Mouse (Mus musculus) small intestine, adult 2 months (tissue): Measurements from ENCODE around the gene Rassf4. TPM values are rescaled to one million over a fixed set of nuclear protein-coding genes. Genes with fewer than 3 reads are reported as not detected.

Experiments used
- H3K27ac ChIP-seq: fragments of 200-500 bp; 2 replicates; pipeline ENCODE4 v1.5.1; 2012; ENCODE audit warnings: low read depth, low read length, control low read depth, inconsistent platforms; ENCODE audit not compliant: insufficient read depth
- H3K27me3 ChIP-seq: fragments of 200-500 bp; 2 replicates; pipeline ENCODE4 v1.6.1; 2012; ENCODE audit warnings: mild to moderate bottlenecking, moderate library complexity, low read length, inconsistent platforms; ENCODE audit not compliant: control insufficient read depth, insufficient read depth
- H3K36me3 ChIP-seq: fragments of 200-500 bp; 2 replicates; pipeline ENCODE4 v1.6.1; 2012; ENCODE audit warnings: mild to moderate bottlenecking, low read length, control low read depth, inconsistent platforms; ENCODE audit not compliant: control insufficient read depth, insufficient read depth
- H3K4me1 ChIP-seq: fragments of 200-500 bp; 2 replicates; pipeline ENCODE4 v1.6.1; 2012; ENCODE audit warnings: low read length, inconsistent platforms, mixed read lengths; ENCODE audit not compliant: control insufficient read depth, insufficient read depth, insufficient read length
- H3K4me3 ChIP-seq: fragments of 200-500 bp; 2 replicates; pipeline ENCODE4 v1.5.1; 2012; ENCODE audit warnings: low read depth, mild to moderate bottlenecking, control low read depth, inconsistent platforms, low read length, moderate library complexity
- CTCF ChIP-seq: fragments of 200-500 bp; IDR thresholded peaks from 2 replicates; pipeline ENCODE4 v1.5.1; 2012; ENCODE audit warnings: low read depth, mild to moderate bottlenecking, control low read depth, inconsistent platforms, low read length, moderate library complexity, mixed read lengths; ENCODE audit not compliant: insufficient replicate concordance, insufficient read length; ENCODE audit errors: extremely low read depth
- POLR2A ChIP-seq: fragments of 200-500 bp; IDR thresholded peaks from 2 replicates; pipeline ENCODE4 v1.6.1; 2012; ENCODE audit warnings: low read depth, mild to moderate bottlenecking, control low read depth, inconsistent platforms, low read length, moderate library complexity
- WGBS: fragments of 180-500 bp; shearing (Covaris S2); methylation state at CpG from one replicate; pipeline ENCODE4 v1.1.7; 2018; 5-methylcytosine and 5-hydroxymethylcytosine counted together
- polyA plus RNA-seq: library from polyadenylated mRNA; depleted of rRNA; stranded (reverse); fragments of >200 nt; gene quantifications from 2 replicates; pipeline ENCODE4 v1.2.3, GENCODE M21; 2012

The Rassf4 gene
- polyA plus RNA-seq, 1 experiment, result 4.4 TPM

DNA sequence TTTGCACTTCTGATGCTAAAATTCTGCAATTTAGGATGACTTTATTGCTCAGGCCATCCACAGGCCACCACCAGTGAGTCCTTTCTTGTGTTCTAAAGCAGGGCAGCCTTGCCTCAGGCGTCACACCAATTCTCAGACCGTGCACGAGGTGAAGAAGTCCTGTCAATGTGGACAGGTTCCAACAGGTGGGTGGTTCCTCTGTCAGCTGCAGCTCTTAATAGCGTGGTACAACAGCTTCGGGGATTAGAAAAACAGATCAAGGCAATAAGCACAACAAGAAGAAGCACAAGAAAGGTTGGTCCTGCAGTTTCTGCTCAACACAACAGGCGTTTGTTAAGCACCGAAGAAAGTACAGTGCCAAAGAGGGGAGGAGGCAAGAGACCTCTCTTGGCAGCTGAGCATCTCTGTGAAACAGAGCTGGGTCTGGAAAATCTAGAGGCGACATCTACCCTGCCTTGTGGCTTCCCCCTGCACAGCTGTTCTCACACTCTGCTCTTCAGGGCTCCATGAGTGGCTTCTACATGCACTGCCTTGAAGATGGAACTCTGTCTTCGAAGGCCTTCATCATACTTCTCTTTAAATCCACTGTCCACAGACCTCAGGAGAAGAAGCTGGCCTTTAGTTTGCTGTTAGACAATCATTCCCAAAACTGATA is 37.0 kb downstream of the Rassf4 start:
- no peak for TF ChIP-seq CTCF
- no peak for TF ChIP-seq POLR2A
- peaks cover 5% of the 10 kb centered on the region for H3K4me1 ChIP-seq
- H3K36me3 ChIP-seq, result peaks cover 8% of the 10 kb centered on the region; the same call in 1 of the 2 replicates
- WGBS, result 69% methylated on average over 9 of the region's 9 CpGs
- no peaks in the 10 kb centered on the region for H3K27me3 ChIP-seq
- no peak overlapping the region for H3K27ac ChIP-seq
- no peak overlapping the region for H3K4me3 ChIP-seq

DNA sequence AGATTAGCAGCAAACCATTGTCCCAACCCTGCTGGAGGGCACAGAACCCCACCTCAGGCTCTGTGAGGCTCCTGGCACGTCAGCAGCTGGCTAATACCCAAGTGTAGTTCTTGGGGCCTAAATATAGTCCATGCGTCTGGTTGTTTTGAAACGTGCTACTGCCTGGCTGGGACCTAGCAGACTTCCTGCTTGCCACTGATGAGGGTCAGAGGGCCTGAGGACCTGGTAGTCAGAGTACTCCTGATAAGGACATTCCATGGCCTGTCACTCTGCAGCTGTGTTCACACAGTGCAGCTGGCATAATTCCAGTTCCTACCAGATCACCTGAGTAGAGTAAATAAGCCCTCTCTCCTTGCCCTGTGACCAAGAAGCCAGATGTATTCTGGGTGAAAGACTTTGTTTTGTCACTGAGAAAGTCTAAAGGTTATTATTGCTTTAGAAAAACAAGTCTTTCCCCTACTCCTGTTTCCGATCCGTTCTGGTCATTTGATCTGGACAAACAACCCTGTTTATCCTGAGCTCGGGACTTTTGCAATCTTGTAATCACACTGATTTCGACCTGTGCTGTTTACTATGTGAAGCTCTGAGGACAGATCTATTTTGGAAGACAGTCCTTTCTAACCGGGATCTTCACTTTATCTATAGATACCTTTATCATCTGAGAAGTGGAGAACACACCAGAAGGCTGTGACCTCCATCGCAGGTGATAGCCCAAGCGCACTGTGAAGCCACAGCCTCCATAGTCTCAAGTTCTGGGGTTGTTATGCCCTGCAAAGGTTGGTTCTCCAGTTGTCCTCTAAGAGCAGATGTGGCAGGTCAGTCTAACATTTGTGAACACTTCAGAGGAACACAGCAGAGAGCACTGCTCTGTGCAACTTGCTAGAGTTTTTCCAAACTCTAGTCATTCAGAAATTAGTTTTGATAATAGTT is 38.2 kb downstream of the Rassf4 start:
- Histone ChIP-seq H3K4me1 (peaks cover 5% of the 10 kb centered on the region), H3K27ac (peak overlapping the region; percentile 35), H3K36me3 (peaks cover 5% of the 10 kb centered on the region; the same call in 1 of the 2 replicates), H3K27me3 (no peaks in the 10 kb centered on the region), H3K4me3 (no peak overlapping the region)
- WGBS, result 19% methylated on average over 10 of the region's 10 CpGs
- no peak for TF ChIP-seq POLR2A
- TF ChIP-seq CTCF, result no peak

DNA sequence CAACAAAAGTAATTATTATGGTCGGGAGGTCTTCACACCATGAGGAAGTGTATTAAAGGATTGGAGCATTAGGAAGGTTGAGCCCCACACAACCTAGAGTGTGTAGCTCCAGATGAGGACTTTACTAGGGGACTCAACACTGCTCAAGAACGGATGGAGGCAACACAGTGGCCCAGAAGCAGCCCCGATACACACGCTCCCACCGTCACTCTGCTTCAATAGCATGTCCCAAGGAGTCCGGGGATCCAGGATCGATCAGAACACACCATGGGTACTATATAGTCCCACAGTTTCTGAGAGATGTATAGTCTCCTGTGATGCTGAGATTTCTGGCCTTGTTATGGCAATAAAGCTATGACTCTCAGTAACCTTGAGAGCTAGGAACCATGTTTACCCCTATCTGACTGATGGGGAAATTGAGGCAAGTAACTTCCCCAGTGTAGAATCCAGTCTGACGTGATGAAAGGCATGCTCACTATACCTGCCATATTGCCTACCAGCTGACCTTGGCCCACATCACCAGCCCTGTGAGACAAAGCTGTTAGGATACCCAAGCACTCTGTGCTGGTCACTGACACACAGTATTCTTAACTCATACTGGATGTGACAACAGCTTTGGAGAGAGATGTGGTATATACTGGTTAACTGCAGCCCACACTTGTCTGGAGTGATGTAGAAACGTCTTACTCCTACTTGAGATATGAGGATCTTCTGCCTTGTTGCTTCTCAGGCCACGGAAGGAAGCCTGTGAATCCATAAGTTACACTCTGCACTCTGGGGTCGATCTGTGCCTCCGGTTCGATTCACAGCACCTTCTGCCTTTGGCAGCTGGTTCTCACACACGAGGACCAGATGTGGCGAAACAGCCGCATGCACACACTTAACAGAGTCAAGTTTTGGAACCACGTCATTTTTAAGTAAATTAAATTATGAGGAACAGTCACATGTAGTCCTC is 39.7 kb downstream of the Rassf4 start:
- Histone ChIP-seq H3K4me1 (peaks cover 5% of the 10 kb centered on the region), H3K27me3 (no peaks in the 10 kb centered on the region), H3K4me3 (no peak overlapping the region), H3K36me3 (peaks cover 5% of the 10 kb centered on the region; the same call in 1 of the 2 replicates), H3K27ac (no peak overlapping the region)
- TF ChIP-seq POLR2A (no peak), CTCF (no peak)
- WGBS, result 92% methylated on average over 17 of the region's 17 CpGs

DNA sequence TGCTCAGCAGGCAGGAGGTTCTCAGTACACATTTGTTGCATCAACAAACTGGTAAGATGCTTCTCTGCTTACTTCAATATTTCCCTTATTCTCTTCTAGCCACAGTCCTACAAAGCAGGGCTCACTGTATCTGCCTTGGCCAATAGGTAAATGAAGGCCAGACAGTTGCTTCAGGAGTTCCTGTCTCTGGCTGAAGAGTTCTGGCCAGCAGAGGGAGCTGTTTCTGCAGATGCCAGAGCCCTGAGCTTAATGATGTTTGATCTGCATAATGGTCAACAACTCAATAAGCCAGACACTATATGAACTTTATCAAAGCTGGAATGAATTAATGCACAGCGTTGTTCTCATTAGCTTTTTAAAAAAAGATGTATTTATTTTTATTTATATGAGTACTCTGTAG is 41.6 kb downstream of the Rassf4 start:
- Histone ChIP-seq H3K27ac (no peak overlapping the region), H3K27me3 (no peaks in the 10 kb centered on the region), H3K36me3 (peaks cover 2% of the 10 kb centered on the region; the same call in 1 of the 2 replicates), H3K4me1 (peaks cover 5% of the 10 kb centered on the region), H3K4me3 (no peak overlapping the region)
- WGBS, result 33% methylated on average over 1 of the region's 1 CpGs
- TF ChIP-seq CTCF, result peak; percentile 87; the same call in 1 of the 2 replicates
- no peak for TF ChIP-seq POLR2A

DNA sequence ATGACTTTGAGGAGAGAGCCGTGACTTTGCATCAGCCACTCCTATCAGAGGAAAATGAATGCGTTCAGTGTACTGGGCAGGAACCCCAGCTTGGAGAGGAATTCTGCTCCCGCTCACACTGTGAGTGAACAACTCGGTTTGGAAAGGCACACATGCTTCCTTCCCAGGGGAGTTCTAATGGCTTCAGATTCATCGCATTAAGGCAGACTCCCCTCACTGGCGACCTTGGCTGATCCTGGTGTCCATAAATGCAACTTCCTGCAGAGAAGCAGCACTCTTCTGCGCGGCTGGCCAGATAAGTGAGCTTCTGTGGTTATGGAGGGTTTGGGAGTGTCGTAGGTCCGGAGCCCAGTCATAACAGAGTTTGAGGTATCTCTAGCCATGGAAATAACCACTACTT is 44.0 kb downstream of the Rassf4 start:
- Histone ChIP-seq H3K27me3 (no peaks in the 10 kb centered on the region), H3K27ac (no peak overlapping the region), H3K4me1 (peaks cover under 1% of the 10 kb centered on the region; the same call in 1 of the 2 replicates), H3K4me3 (no peak overlapping the region), H3K36me3 (peaks cover 6% of the 10 kb centered on the region; the same call in 1 of the 2 replicates)
- no peak for TF ChIP-seq CTCF
- TF ChIP-seq POLR2A, result no peak
- WGBS, result 90% methylated on average over 10 of the region's 10 CpGs

DNA sequence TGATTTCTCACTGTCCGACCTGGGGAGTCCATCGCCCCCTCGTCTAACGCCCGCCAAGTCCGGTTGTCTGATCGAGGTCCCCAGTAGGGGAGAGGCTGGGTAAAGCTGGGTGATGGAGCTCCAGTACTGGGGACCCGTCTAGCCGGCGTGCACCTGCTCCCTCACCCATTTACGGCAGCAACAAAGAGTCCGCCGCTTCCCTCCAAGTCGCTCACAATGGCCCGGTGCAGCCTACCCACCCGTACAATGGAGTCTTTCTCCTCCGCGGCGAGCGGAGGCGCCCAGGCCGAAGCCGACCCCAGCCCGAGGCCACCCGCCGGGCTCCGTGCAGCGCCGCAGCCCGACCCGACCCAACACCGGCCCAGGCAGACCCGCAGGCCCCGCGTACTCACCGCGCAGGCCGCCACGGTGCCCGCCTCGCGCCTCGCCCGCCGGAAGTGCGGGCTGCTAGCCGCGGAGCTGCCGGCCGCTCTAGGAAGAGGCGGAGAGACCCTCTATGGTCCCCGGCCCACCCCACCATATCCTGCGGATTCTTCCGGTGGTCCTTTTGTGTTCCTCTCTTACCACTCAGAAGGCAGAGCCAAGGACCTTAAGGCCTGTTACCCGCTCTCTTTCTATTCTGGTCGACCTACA is 45.1 kb downstream of the Rassf4 start, which contains the start of gene Zfp422:
Zfp422 (minus strand) TSS at position 461 of the 633 bp plus-strand sequence.
- H3K4me1 ChIP-seq, result no peaks in the 10 kb centered on the region
- no peaks in the 10 kb centered on the region for H3K27me3 ChIP-seq
- H3K4me3 ChIP-seq, result peak within 1 kb of the TSS; percentile 99
- peaks cover 6% of the 10 kb centered on the region; the same call in 1 of the 2 replicates for H3K36me3 ChIP-seq
- H3K27ac ChIP-seq, result 0 out of 2 replicates have a peak within 1 kb of the TSS, but pooled peaks have one; percentile 14
- WGBS, result under 1% methylated on average over 56 of the region's 56 CpGs
- TF ChIP-seq POLR2A (peak; percentile 37; the same call in 1 of the 2 replicates), CTCF (no peak)
